Mouse (Mus musculus): Measurements from ENCODE around the gene Gm49368. TPM values are rescaled to one million over a fixed set of nuclear protein-coding genes. Genes with fewer than 3 reads are reported as not detected.
"Not testable (repeated sequence)": the region's sequence is repeated elsewhere in the genome, so short reads cannot be mapped to it uniquely, and the experiment has no call there.

The Gm49368 gene
- total RNA-seq (2021) (under 1 TPM in 1 of 2 experiments, not detected in 1; 0.23 TPM), polyA plus RNA-seq (2012; rRNA removed) (not detected in 2 replicates)
- long read RNA-seq, partial matches to known transcripts = 0 of 2 reads
- long read RNA-seq, other reads (novel, unspliced or antisense) = 2 of 2 reads

DNA sequence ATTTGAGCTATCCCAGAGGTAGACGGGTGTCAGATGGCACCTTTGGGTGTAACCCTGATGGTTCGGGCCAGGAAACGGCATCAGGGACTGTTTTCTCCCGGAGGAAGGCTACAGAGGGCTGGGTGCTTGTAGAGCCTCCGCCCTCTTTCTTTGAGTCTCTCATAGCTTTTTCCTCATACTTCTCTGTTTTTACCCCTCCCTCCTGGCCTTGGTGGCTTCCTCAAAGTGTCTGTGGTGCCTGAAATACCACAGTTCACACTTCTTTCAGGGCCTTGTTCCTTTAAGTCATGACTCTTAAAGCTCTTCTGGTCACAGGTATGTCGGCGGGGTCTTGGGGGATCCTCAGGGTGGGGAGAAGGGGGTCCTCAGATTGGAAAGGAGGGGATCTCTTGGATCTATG lies at the start of gene Gm49368, which contains the start of gene Itgam:
Gene Gm49368, plus strand, starts transcription at position 228 of the 400 bp plus-strand sequence.
Gene Itgam, plus strand, starts transcription at position 185 of the 400 bp plus-strand sequence.
- Histone ChIP-seq H3K9ac (ENCODE audit: low read depth, low read length) (no peak within 1 kb of the TSS), H3K27me3 (ENCODE audit: control insufficient read depth, insufficient read depth, low read length) (no peaks in the 10 kb centered on the region), H3K4me3 (no peak within 1 kb of the TSS), H3K27ac (no peak within 1 kb of the TSS), H3K79me2 (replicated peaks; ENCODE audit: control insufficient read depth, insufficient read depth, low read length) (no peaks in the 10 kb centered on the region; the same call in 1 of the 2 replicates), H3K4me1 (ENCODE audit: control insufficient read depth, insufficient read depth, low read length) (peaks cover 1% of the 10 kb centered on the region), H3K36me3 (ENCODE audit: control insufficient read depth, insufficient read depth, low read length) (no peaks in the 10 kb centered on the region)
- DNase-seq = no peak
- 81% methylated on average over 7 of the region's 7 CpGs for WGBS
- intact Hi-C loops (cut with DNase I) = no loop called here
- no peak for TF ChIP-seq POLR2A (IDR thresholded peaks at IDR 0.05; ENCODE audit: insufficient read depth, low read depth, low read length)
- no peak for TF ChIP-seq CTCF (IDR thresholded peaks at IDR 0.05)
- no peak for TF ChIP-seq EP300 (IDR thresholded peaks at IDR 0.05; ENCODE audit: insufficient read depth, low read depth, low read length)

DNA sequence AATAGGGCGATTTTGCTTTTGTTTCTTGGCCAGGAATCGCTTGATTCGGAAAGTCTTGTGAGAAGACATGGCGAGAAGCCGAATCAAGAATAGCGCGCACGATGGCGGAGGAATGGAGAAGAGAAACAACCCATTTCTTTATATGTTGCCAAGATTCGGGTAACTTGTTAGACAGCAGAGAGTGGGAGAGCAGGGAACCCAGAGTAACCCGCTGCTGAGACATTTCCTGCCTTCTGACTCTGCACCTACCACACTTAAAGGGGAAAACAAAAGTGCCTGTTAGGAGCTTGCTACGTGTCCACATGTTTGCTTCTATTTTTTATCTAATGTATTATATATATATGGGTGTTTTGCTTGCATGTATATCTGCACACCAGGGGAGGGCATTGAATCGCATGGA lies 49.4 kb upstream of the Gm49368 start:
- TF ChIP-seq POLR2A (IDR thresholded peaks at IDR 0.05; ENCODE audit: insufficient read depth, low read depth, low read length) (no peak), EP300 (IDR thresholded peaks at IDR 0.05; ENCODE audit: insufficient read depth, low read depth, low read length) (no peak), CTCF (IDR thresholded peaks at IDR 0.05) (no peak)
- no peaks in the 10 kb centered on the region for H3K79me2 ChIP-seq (replicated peaks; ENCODE audit: control insufficient read depth, insufficient read depth, low read length)
- no peaks in the 10 kb centered on the region; the same call in 1 of the 2 replicates for H3K27me3 ChIP-seq (ENCODE audit: control insufficient read depth, insufficient read depth, low read length)
- no peak overlapping the region for H3K4me3 ChIP-seq
- H3K9ac ChIP-seq (ENCODE audit: low read depth, low read length) = no peak overlapping the region
- intact Hi-C loops (cut with DNase I) = no loop called here
- no peaks in the 10 kb centered on the region for H3K4me1 ChIP-seq (ENCODE audit: control insufficient read depth, insufficient read depth, low read length)
- 88% methylated on average over 13 of the region's 13 CpGs for WGBS
- no peaks in the 10 kb centered on the region for H3K36me3 ChIP-seq (ENCODE audit: control insufficient read depth, insufficient read depth, low read length)
- H3K27ac ChIP-seq = no peak overlapping the region
- no peak for DNase-seq

DNA sequence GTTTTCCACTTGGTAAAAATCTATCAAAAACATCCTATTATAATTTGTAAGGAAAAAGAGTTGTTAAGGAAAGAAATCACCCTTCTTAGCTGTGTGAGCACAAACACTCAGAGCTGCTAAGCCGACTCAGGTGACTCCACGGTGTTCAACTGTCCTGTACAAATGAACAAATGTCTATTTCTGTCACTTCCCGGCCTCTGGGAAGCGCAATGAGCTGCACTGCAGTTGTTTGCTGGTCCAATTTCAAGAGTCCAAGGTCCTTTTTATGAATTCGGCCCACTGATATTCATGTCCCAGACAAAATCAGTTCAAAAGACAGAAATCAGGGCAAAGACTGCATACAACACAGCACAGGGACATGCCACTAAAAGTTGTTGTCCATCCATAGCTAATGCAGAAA lies 46.3 kb upstream of the Gm49368 start:
- H3K27ac ChIP-seq; intact Hi-C loops (cut with DNase I); H3K9ac ChIP-seq (ENCODE audit: low read depth, low read length); H3K36me3 ChIP-seq (ENCODE audit: control insufficient read depth, insufficient read depth, low read length); H3K4me1 ChIP-seq (ENCODE audit: control insufficient read depth, insufficient read depth, low read length); DNase-seq; H3K4me3 ChIP-seq; H3K27me3 ChIP-seq (ENCODE audit: control insufficient read depth, insufficient read depth, low read length); H3K79me2 ChIP-seq (replicated peaks; ENCODE audit: control insufficient read depth, insufficient read depth, low read length): not testable (repeated sequence)
- WGBS = 65% methylated on average over 5 of the region's 5 CpGs

DNA sequence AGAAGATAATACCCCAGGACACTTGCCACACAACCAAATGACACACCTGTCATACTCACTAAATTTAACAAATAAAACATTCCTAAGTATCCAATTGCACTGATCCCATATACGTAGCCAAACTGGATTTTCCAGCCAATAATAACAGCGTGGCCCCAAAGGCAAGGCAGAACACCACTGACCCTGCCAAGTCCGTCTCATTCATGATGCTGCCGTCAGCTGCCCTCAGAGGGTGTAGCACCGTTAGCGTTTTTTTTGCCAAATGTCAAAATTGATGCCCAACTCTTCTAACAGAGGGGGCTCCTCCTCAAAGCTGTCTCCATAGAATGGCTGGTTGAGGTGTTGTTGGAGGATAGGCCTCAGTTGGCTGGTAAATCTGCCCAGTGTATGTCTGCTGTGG lies 45.8 kb upstream of the Gm49368 start:
- WGBS = 73% methylated on average over 6 of the region's 6 CpGs
- H3K4me3 ChIP-seq = no peak overlapping the region
- DNase-seq = no peak
- no peaks in the 10 kb centered on the region for H3K4me1 ChIP-seq (ENCODE audit: control insufficient read depth, insufficient read depth, low read length)
- H3K9ac ChIP-seq (ENCODE audit: low read depth, low read length) = no peak overlapping the region
- no peaks in the 10 kb centered on the region for H3K36me3 ChIP-seq (ENCODE audit: control insufficient read depth, insufficient read depth, low read length)
- TF ChIP-seq POLR2A (IDR thresholded peaks at IDR 0.05; ENCODE audit: insufficient read depth, low read depth, low read length) = no peak
- no peak for TF ChIP-seq EP300 (IDR thresholded peaks at IDR 0.05; ENCODE audit: insufficient read depth, low read depth, low read length)
- TF ChIP-seq CTCF (IDR thresholded peaks at IDR 0.05) = no peak
- intact Hi-C loops (cut with DNase I) = no loop called here
- no peaks in the 10 kb centered on the region for H3K27me3 ChIP-seq (ENCODE audit: control insufficient read depth, insufficient read depth, low read length)
- H3K79me2 ChIP-seq (replicated peaks; ENCODE audit: control insufficient read depth, insufficient read depth, low read length) = no peaks in the 10 kb centered on the region
- H3K27ac ChIP-seq = no peak overlapping the region

DNA sequence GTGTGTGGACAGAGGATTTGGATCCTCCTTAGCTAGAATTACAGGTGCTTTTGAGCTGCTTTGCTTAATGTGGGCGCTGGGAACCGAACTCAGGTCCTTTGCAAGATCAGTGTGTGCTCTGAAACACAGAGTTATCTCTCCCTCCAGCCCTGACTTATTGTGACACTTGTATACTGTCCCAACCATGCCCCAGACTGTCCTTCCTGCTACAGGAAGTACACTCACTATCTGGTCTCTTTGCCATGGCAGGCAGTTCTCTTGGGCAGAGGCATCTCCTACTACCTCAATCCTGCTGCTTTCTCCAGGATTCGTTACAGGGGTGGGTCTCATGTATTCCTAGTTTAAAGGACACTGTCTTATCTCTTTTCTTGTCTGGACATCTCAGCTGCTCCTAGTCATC lies 44.2 kb upstream of the Gm49368 start:
- TF ChIP-seq EP300 (IDR thresholded peaks at IDR 0.05; ENCODE audit: insufficient read depth, low read depth, low read length) (no peak), POLR2A (IDR thresholded peaks at IDR 0.05; ENCODE audit: insufficient read depth, low read depth, low read length) (no peak), CTCF (IDR thresholded peaks at IDR 0.05) (no peak)
- Histone ChIP-seq H3K27me3 (ENCODE audit: control insufficient read depth, insufficient read depth, low read length) (no peaks in the 10 kb centered on the region), H3K27ac (no peak overlapping the region), H3K36me3 (ENCODE audit: control insufficient read depth, insufficient read depth, low read length) (no peaks in the 10 kb centered on the region), H3K79me2 (replicated peaks; ENCODE audit: control insufficient read depth, insufficient read depth, low read length) (no peaks in the 10 kb centered on the region), H3K4me1 (ENCODE audit: control insufficient read depth, insufficient read depth, low read length) (no peaks in the 10 kb centered on the region), H3K4me3 (no peak overlapping the region), H3K9ac (ENCODE audit: low read depth, low read length) (no peak overlapping the region)
- WGBS = 77% methylated on average over 3 of the region's 3 CpGs
- DNase-seq = no peak
- intact Hi-C loops (cut with DNase I) = no loop called here

DNA sequence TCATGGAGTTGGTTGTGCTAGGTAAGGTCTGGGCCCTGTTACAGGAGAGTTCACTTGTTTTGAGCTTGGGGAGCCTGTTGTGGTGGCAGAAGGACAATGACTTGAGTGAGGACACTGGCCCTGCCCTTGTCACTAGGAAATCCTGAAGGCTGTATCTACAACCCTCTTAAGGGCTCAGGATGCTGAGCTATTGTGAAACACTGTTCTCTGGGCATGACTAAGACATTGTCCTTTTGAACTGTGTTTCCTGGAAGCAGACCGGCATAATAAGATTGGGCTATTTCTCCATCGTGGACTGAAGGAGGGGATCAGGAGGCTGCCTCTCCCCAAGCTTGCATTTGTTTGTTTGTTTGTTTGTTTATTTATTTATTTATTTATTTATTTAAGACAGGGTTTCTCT lies 43.3 kb upstream of the Gm49368 start:
- Histone ChIP-seq H3K27me3 (ENCODE audit: control insufficient read depth, insufficient read depth, low read length) (no peaks in the 10 kb centered on the region), H3K36me3 (ENCODE audit: control insufficient read depth, insufficient read depth, low read length) (no peaks in the 10 kb centered on the region), H3K27ac (no peak overlapping the region), H3K4me1 (ENCODE audit: control insufficient read depth, insufficient read depth, low read length) (no peaks in the 10 kb centered on the region), H3K9ac (ENCODE audit: low read depth, low read length) (no peak overlapping the region), H3K79me2 (replicated peaks; ENCODE audit: control insufficient read depth, insufficient read depth, low read length) (no peaks in the 10 kb centered on the region), H3K4me3 (no peak overlapping the region)
- TF ChIP-seq POLR2A (IDR thresholded peaks at IDR 0.05; ENCODE audit: insufficient read depth, low read depth, low read length) (no peak), EP300 (IDR thresholded peaks at IDR 0.05; ENCODE audit: insufficient read depth, low read depth, low read length) (no peak)
- no peak for DNase-seq
- whole genome bisulfite sequencing = 46% methylated on average over 2 of the region's 2 CpGs
- intact Hi-C loops (cut with DNase I) = no loop called here
